Mouse (Mus musculus) embryonic facial prominence, embryonic 10.5 days (tissue): ENCODE measurements around the gene Pygl. TPM values are rescaled to one million over a fixed set of nuclear protein-coding genes. Genes with fewer than 3 reads are reported as not detected.
"Not testable (repeated sequence)": the region's sequence is repeated elsewhere in the genome, so short reads cannot be mapped to it uniquely, and the experiment has no call there.

ENCODE experiments used
- DNase-seq: peaks from one replicate; pipeline ENCODE4 v3.0.0-alpha.2; 2017; ENCODE audit warnings: low spot score
- H3K27ac ChIP-seq: fragments of 300-500 bp; sonication (generic); replicated peaks from 2 replicates; pipeline ENCODE4 v1.5.1; 2016; ENCODE audit warnings: mild to moderate bottlenecking
- H3K27me3 ChIP-seq: fragments of 300-500 bp; sonication (generic); replicated peaks from 2 replicates; pipeline ENCODE4 v1.6.1; 2016; ENCODE audit warnings: low read depth, mild to moderate bottlenecking; ENCODE audit not compliant: poor library complexity, severe bottlenecking
- H3K36me3 ChIP-seq: fragments of 300-500 bp; sonication (generic); replicated peaks from 2 replicates; pipeline ENCODE4 v1.6.1; 2016; ENCODE audit warnings: mild to moderate bottlenecking, moderate library complexity
- H3K4me1 ChIP-seq: fragments of 300-500 bp; sonication (generic); 2 replicates; pipeline ENCODE4 v1.6.1; 2016
- H3K4me3 ChIP-seq: fragments of 300-500 bp; sonication (generic); 2 replicates; pipeline ENCODE4 v1.5.1; 2016; ENCODE audit warnings: mild to moderate bottlenecking, moderate library complexity
- H3K9me3 ChIP-seq: fragments of 300-500 bp; sonication (generic); 2 replicates; pipeline ENCODE4 v1.6.1; 2016; ENCODE audit warnings: mild to moderate bottlenecking
- WGBS: fragments of 180-500 bp; shearing (Covaris S2); methylation state at CpG from one replicate; pipeline ENCODE4 v1.1.7; 2016; 5-methylcytosine and 5-hydroxymethylcytosine counted together
- polyA plus RNA-seq: library from polyadenylated mRNA; unstranded; fragments of >200 nt; fragmentation: Nextera tagmentation; extraction: Ambion mirVana; gene quantifications from 2 replicates; pipeline ENCODE4 v1.2.1, GENCODE M21; 2016

Pygl gene
- polyA plus RNA-seq, 1 experiment from 2014 or later = 8.6 TPM

DNA sequence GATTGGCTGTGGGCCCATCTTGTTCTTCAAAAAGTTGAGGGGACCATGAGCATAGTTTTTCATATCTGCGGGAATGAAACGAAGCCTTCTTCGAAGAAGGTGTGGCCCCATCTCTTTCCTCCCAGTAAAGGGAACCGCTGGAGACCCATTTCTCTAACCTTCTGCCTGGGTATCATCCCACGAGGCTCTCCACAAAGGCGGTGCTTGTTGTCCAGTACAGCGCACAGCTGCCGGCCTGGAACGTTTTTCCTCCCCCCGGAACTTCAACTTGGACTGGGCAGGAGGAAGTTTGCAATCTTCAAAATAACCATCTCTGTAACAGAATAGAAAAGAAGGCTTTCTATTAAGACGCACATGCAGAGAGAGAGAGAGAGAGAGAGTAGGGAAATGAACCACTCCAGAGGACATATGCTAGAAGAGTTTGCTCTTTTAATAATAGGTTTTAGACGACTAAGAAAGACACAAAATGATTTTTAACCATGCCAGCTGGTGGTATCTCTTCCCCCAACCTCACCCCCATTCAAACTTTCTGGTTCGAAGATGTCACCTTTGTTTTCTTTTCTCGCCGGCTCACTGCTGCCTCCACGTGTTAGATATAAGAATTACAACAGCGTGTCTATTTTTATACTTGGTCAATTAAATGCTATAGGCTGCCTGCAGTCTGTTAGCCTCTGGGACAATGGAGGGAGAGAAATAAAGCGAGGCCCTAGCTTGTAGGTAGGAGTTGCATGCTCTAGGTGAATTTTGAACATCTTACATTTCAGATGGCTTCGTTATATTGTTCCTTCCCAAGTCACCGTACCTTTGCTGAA is 86.4 kb downstream of the Pygl start:
- Histone ChIP-seq H3K27ac (peak overlapping the region; percentile 65), H3K27me3 (no peaks in the 10 kb centered on the region), H3K4me3 (no peak overlapping the region), H3K36me3 (no peaks in the 10 kb centered on the region), H3K9me3 (no peaks in the 10 kb centered on the region), H3K4me1 (peaks cover 28% of the 10 kb centered on the region)
- DNase-seq = peak; percentile 59
- WGBS = 48% methylated on average over 20 of the region's 20 CpGs

DNA sequence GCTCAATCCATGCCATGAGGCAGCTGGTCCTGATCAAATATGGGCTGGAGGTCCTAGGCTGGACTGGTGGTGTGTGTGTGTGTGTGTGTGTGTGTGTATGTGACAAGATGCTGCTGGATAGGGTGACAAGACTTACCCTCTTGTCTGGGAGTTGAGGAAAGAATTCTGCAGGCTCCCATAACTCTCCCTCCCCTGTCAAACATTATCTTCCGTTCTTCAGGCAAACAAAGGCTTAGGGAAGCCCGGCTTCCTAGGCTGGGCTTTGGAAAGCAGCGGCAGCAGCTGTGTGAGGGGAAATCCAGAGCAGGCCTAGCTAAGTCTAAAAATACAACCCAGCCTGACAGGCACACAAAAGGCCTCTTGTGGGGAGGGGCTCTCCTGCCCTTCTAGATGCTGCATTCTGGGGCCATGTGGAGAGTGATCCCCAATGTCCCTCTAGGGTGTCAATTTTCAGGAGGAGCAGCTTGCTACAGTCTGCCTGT is 87.1 kb downstream of the Pygl start:
- not testable (repeated sequence) for H3K27me3 ChIP-seq, H3K4me3 ChIP-seq, DNase-seq, H3K36me3 ChIP-seq, H3K9me3 ChIP-seq
- peaks cover 28% of the 10 kb centered on the region for H3K4me1 ChIP-seq
- peak overlapping the region; percentile 72 for H3K27ac ChIP-seq
- WGBS = 17% methylated on average over 3 of the region's 3 CpGs

DNA sequence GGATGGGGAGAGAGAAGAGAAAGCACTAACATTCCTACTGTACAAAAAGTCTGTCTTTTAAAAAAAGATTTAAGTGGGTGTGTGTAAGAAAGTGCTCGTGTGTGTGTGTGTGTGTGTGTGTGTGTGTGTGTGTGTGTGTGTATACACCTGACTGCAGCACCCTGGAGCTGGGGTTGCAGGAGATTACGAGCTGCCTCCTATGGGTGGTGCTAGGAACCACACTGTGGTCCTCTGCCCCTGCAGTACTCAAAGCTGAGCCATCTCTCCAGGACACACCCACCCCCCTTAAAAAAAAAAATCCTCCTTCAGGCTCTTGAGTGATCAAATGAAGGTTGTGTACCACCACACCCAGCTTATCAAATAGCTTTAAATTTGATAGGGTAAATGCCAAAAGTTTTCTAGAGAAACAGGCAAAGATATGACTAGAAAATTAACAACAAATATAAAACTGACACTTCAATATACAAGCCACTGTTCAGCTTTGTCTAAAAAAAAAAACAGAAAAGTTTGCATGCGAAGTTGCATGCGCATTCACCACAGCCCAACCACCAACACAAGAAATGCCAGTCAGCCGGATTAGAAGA is 90.2 kb downstream of the Pygl start:
- DNase-seq = no peak
- no peak overlapping the region for H3K4me3 ChIP-seq
- WGBS = 89% methylated on average over 5 of the region's 5 CpGs
- no peaks in the 10 kb centered on the region for H3K36me3 ChIP-seq
- no peak overlapping the region for H3K27ac ChIP-seq
- peaks cover 10% of the 10 kb centered on the region; the same call in 1 of the 2 replicates for H3K4me1 ChIP-seq
- no peaks in the 10 kb centered on the region for H3K27me3 ChIP-seq
- no peaks in the 10 kb centered on the region for H3K9me3 ChIP-seq

Other genes with a start within 250 kb of the Pygl start
- gene Sav1, start 244.5 kb downstream of the Pygl start, polyA plus RNA-seq = 6.4 and 6.9 TPM in 2 replicates
- 11.7 and 12.1 TPM in 2 replicates for gene Nin, start 117.8 kb downstream of the Pygl start, polyA plus RNA-seq
- not detected in 2 replicates for gene Abhd12b, start 77.3 kb downstream of the Pygl start, polyA plus RNA-seq
- gene Trim9, start 116.1 kb upstream of the Pygl start, polyA plus RNA-seq = 3.4 and 6.1 TPM in 2 replicates
- gene Tmx1, start 221.6 kb upstream of the Pygl start, polyA plus RNA-seq = 111 and 118 TPM in 2 replicates